Mouse (Mus musculus) megakaryocyte progenitor cell, adult 5-6 weeks (primary cell): Measurements from ENCODE around the gene Gm17622. TPM values are rescaled to one million over a fixed set of nuclear protein-coding genes. Genes with fewer than 3 reads are reported as not detected.

ENCODE experiments used
- ATAC-seq: replicated peaks from 2 replicates; pipeline ENCODE4 v1.8.0; 2016; ENCODE audit warnings: mild to moderate bottlenecking, moderate TSS enrichment, inconsistent platforms; ENCODE audit not compliant: poor library complexity
- total RNA-seq, 2 experiments: library from RNA; stranded (forward) in 1 of 2; stranded (reverse) in 1 of 2; fragments of 157-497, 149-512 nt in 1 of 2; fragments of 200-1000 nt in 1 of 2; gene quantifications; 2 replicates each; pipeline versions ENCODE4 v1.2.3 to v1.2.4; 2015 to 2017

Gm17622 gene
- total RNA-seq (2015) = not detected in 2 replicates
- total RNA-seq (2017) = not detected in 2 replicates

- no peak for ATAC-seq
Observed at GRCm38 (mm10) chr13:96490433-96490832, at the start of gene Gm17622. Gene Gm17622 (plus strand): TSS chr13:96490733.

- no peak for ATAC-seq
Observed at GRCm38 (mm10) chr13:96450205-96450856, 40.2 kb upstream of the Gm17622 start.

GRCm38 (mm10) chr13:96450869-96451268 is 39.7 kb upstream of the Gm17622 start:
- ATAC-seq = no peak

GRCm38 (mm10) chr13:96451386-96452140 is 39.0 kb upstream of the Gm17622 start:
- no peak for ATAC-seq

GRCm38 (mm10) chr13:96452621-96453020 is 37.9 kb upstream of the Gm17622 start:
- no peak for ATAC-seq

- no peak for ATAC-seq
Observed at GRCm38 (mm10) chr13:96454288-96454687, 36.2 kb upstream of the Gm17622 start.

GRCm38 (mm10) chr13:96457566-96457965 is 33.0 kb upstream of the Gm17622 start:
- no peak for ATAC-seq

- no peak for ATAC-seq
Observed at GRCm38 (mm10) chr13:96458018-96458417, 32.5 kb upstream of the Gm17622 start.

GRCm38 (mm10) chr13:96458606-96459005 is 31.9 kb upstream of the Gm17622 start:
- ATAC-seq = no peak

GRCm38 (mm10) chr13:96462644-96463043 is 27.9 kb upstream of the Gm17622 start:
- ATAC-seq = no peak

- ATAC-seq = no peak
Observed at GRCm38 (mm10) chr13:96465315-96465714, 25.2 kb upstream of the Gm17622 start.

- no peak for ATAC-seq
Observed at GRCm38 (mm10) chr13:96468678-96469077, 21.9 kb upstream of the Gm17622 start.

GRCm38 (mm10) chr13:96470556-96470955 is 20.0 kb upstream of the Gm17622 start:
- ATAC-seq = no peak

- ATAC-seq = no peak
Observed at GRCm38 (mm10) chr13:96470957-96471356, 19.6 kb upstream of the Gm17622 start, which contains the start of gene Ankdd1b. Gene Ankdd1b (minus strand): TSS chr13:96471198.

- no peak for ATAC-seq
Observed at GRCm38 (mm10) chr13:96477226-96477625, 13.3 kb upstream of the Gm17622 start.

- no peak for ATAC-seq
Observed at GRCm38 (mm10) chr13:96478991-96479390, 11.5 kb upstream of the Gm17622 start.

- ATAC-seq = no peak
Observed at GRCm38 (mm10) chr13:96487230-96487629, 3.3 kb upstream of the Gm17622 start.

- no peak for ATAC-seq
Observed at GRCm38 (mm10) chr13:96487968-96488367, 2.6 kb upstream of the Gm17622 start.

- ATAC-seq = peak; percentile 73
Observed at GRCm38 (mm10) chr13:96496630-96497029, 6.1 kb downstream of the Gm17622 start.

- no peak for ATAC-seq
Observed at GRCm38 (mm10) chr13:96499891-96500290, 9.4 kb downstream of the Gm17622 start.

- no peak for ATAC-seq
Observed at GRCm38 (mm10) chr13:96505661-96506060, 15.1 kb downstream of the Gm17622 start.

- ATAC-seq = 0 out of 2 replicates have a peak, but pooled peaks have one; percentile 21
Observed at GRCm38 (mm10) chr13:96506313-96506712, 15.8 kb downstream of the Gm17622 start.
